Mouse (Mus musculus) WW6 (cell line): Measurements from ENCODE around the gene Washc1.
"Not testable (repeated sequence)": the region's sequence is repeated elsewhere in the genome, so short reads cannot be mapped to it uniquely, and the experiment has no call there.

ENCODE experiments used
- DNase-seq: peaks from one replicate; pipeline ENCODE4 v3.0.0-alpha.2; 2013; ENCODE audit warnings: low read depth, low spot score

The Washc1 gene

GRCm38 (mm10) chr17:66111402-66111959 is at the start of gene Washc1:
Washc1 (plus strand) TSS chr17:66111545.
- peak; percentile 59 for DNase-seq

GRCm38 (mm10) chr17:66065115-66065514 is 46.2 kb upstream of the Washc1 start:
- DNase-seq = no peak

GRCm38 (mm10) chr17:66069036-66069435 is 42.3 kb upstream of the Washc1 start:
- DNase-seq = not testable (repeated sequence)

GRCm38 (mm10) chr17:66073971-66074370 is 37.4 kb upstream of the Washc1 start:
- DNase-seq = no peak

GRCm38 (mm10) chr17:66075827-66076173 is 35.5 kb upstream of the Washc1 start:
- no peak for DNase-seq

GRCm38 (mm10) chr17:66076174-66076927 is 35.0 kb upstream of the Washc1 start:
- no peak for DNase-seq

- peak; percentile 84 for DNase-seq
Observed at GRCm38 (mm10) chr17:66076934-66077333, 34.4 kb upstream of the Washc1 start, which contains the start of gene Ankrd12. Ankrd12 (minus strand) TSS chr17:66077089.

GRCm38 (mm10) chr17:66077437-66077850 is 33.9 kb upstream of the Washc1 start:
- no peak for DNase-seq

- DNase-seq = no peak
Observed at GRCm38 (mm10) chr17:66084486-66084885, 26.9 kb upstream of the Washc1 start.

GRCm38 (mm10) chr17:66085038-66085437 is 26.3 kb upstream of the Washc1 start:
- DNase-seq = no peak

GRCm38 (mm10) chr17:66090251-66090650 is 21.1 kb upstream of the Washc1 start:
- no peak for DNase-seq

- no peak for DNase-seq
Observed at GRCm38 (mm10) chr17:66091392-66091791, 20.0 kb upstream of the Washc1 start.

GRCm38 (mm10) chr17:66092065-66092464 is 19.3 kb upstream of the Washc1 start:
- DNase-seq = no peak

- DNase-seq = no peak
Observed at GRCm38 (mm10) chr17:66092664-66093063, 18.7 kb upstream of the Washc1 start.

GRCm38 (mm10) chr17:66100566-66101379 is 10.6 kb upstream of the Washc1 start:
- DNase-seq = no peak

GRCm38 (mm10) chr17:66101380-66102330 is 9.7 kb upstream of the Washc1 start, which contains the start of gene Ndufv2:
Ndufv2 (minus strand) TSS chr17:66101559.
- DNase-seq = peak; percentile 89

- no peak for DNase-seq
Observed at GRCm38 (mm10) chr17:66104076-66104475, 7.3 kb upstream of the Washc1 start.

- no peak for DNase-seq
Observed at GRCm38 (mm10) chr17:66106601-66107267, 4.6 kb upstream of the Washc1 start.

GRCm38 (mm10) chr17:66107466-66107865 is 3.9 kb upstream of the Washc1 start:
- no peak for DNase-seq

- DNase-seq = no peak
Observed at GRCm38 (mm10) chr17:66108198-66108597, 3.1 kb upstream of the Washc1 start.

GRCm38 (mm10) chr17:66110746-66111145 is 599 bp upstream of the Washc1 start:
- no peak for DNase-seq
